Mouse (Mus musculus): ENCODE data around the gene Cel. TPM values are rescaled to one million over a fixed set of nuclear protein-coding genes. Genes with fewer than 3 reads are reported as not detected.
A peak's percentile ranks its signal among the peaks of the same experiment; 100 is the strongest.

Cel gene
- polyA plus RNA-seq, 1 experiment from 2014 or later, result not detected

DNA sequence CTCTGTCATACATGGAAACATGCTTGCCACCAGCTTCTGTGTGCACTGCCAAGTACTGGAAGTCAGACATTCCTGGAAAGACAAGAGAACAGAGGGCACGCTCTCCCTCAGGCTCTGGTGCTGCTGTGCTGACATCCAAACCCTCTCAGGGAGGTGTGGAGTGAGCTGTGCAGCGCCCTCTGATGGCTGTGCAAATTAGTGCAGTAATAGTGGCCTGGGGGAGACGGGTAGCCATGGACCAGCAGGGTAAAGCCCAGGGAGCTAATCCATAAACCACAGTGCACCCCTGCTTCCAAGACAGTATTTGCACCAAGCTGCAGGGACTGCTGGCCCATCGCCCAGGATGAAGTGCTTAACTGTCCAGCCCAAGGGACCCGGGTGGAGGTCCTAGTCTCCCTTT is 14.8 kb upstream of the Cel start:
- Histone ChIP-seq H3K4me2 (no peak overlapping the region), H3K27ac (no peak overlapping the region), H3K4me1 (peaks cover 14% of the 10 kb centered on the region), H3K9ac (no peak overlapping the region), H3K27me3 (no peaks in the 10 kb centered on the region), H3K36me3 (replicated peaks) (peaks cover 68% of the 10 kb centered on the region), H3K4me3 (replicated peaks) (no peak overlapping the region), H3K9me3 (no peaks in the 10 kb centered on the region)
- no peak for ATAC-seq (ENCODE audit: low FRiP score)
- 66% methylated on average over 5 of the region's 5 CpGs for WGBS

DNA sequence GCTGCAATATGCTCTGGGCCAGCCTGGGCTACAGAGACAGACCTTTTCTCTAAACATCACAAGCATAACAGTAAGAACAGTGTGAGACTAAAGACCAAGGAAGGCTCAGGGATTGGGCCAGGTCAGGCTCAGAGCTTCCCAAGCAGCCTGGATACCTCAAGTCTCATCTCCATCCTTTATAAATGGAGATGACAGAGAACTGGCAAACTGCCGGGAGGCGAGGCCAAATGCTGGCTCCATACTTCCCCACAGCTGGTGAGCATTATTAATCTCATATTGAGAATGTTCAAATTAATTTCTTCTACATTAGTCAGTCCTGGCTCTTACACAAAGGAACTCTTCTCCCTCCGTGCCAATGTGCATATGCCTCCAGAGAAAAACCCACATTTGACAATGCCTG is 13.6 kb upstream of the Cel start:
- no peak overlapping the region for H3K27ac ChIP-seq
- no peak overlapping the region for H3K4me2 ChIP-seq
- H3K9ac ChIP-seq, result no peak overlapping the region
- no peak overlapping the region for H3K4me3 ChIP-seq (replicated peaks)
- H3K9me3 ChIP-seq, result no peaks in the 10 kb centered on the region
- H3K4me1 ChIP-seq, result peaks cover 8% of the 10 kb centered on the region
- H3K27me3 ChIP-seq, result no peaks in the 10 kb centered on the region
- no peak for ATAC-seq (ENCODE audit: low FRiP score)
- WGBS, result 92% methylated on average over 3 of the region's 3 CpGs
- peaks cover 80% of the 10 kb centered on the region for H3K36me3 ChIP-seq (replicated peaks)

DNA sequence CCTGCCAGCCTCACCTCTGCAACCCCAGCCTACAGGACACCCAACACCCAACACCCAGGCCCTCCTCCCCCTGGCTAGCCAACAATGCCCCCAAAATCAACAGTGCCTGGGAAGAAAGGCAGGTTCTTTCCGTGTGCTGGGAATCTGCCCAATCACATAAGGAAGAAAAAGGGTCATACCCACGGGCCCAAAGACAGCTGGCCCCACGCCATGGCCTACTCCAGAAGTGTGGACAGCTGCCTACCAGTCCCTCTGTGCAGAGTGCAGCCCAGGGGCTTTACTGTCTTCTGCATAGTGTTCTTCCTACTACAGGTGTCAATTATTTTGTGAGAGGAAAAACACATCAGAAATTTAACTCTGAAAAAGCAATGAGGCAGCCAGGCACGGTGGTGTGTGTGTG is 12.1 kb upstream of the Cel start:
- WGBS, result 86% methylated on average over 4 of the region's 4 CpGs
- Histone ChIP-seq H3K9me3 (no peaks in the 10 kb centered on the region), H3K27me3 (no peaks in the 10 kb centered on the region), H3K27ac (no peak overlapping the region), H3K4me1 (no peaks in the 10 kb centered on the region), H3K4me2 (no peak overlapping the region), H3K4me3 (replicated peaks) (no peak overlapping the region), H3K36me3 (replicated peaks) (peaks cover 93% of the 10 kb centered on the region), H3K9ac (no peak overlapping the region)
- ATAC-seq (ENCODE audit: low FRiP score), result no peak

DNA sequence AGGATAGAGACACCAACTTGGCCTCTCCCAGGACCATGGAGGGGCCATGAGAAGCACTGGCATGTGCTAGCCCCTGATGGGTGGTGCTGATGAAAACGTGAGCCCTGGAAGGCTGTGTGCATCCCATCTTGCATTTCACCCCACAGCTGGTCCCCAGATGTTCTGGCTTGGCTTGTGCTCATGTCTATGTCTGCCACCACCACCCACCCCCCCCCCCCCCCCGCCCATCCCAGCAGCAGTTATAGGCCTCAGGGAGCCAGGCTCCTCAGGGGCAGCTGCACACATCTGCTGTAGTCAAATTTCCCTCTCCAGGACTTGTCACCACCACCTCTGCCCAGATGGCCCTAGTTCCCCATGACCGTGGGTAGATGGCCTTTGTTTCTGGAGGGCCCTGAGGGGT is 6.7 kb upstream of the Cel start:
- Histone ChIP-seq H3K4me2 (no peak overlapping the region), H3K4me1 (no peaks in the 10 kb centered on the region), H3K27ac (no peak overlapping the region), H3K9ac (no peak overlapping the region), H3K9me3 (no peaks in the 10 kb centered on the region), H3K27me3 (no peaks in the 10 kb centered on the region), H3K4me3 (replicated peaks) (no peak overlapping the region), H3K36me3 (replicated peaks) (peaks cover 96% of the 10 kb centered on the region)
- 81% methylated on average over 2 of the region's 3 CpGs for WGBS
- ATAC-seq (ENCODE audit: low FRiP score), result no peak

- Histone ChIP-seq H3K27ac (no peak overlapping the region), H3K27me3 (no peaks in the 10 kb centered on the region), H3K36me3 (replicated peaks) (peaks cover 65% of the 10 kb centered on the region), H3K4me2 (no peak overlapping the region), H3K4me1 (no peaks in the 10 kb centered on the region), H3K4me3 (replicated peaks) (no peak overlapping the region), H3K9ac (no peak overlapping the region), H3K9me3 (no peaks in the 10 kb centered on the region)
- no peak for ATAC-seq (ENCODE audit: low FRiP score)
- WGBS, result 82% methylated on average over 5 of the region's 5 CpGs
Measured at GRCm38 (mm10) chr2:28566545-28566944, 3.3 kb upstream of the Cel start.

DNA sequence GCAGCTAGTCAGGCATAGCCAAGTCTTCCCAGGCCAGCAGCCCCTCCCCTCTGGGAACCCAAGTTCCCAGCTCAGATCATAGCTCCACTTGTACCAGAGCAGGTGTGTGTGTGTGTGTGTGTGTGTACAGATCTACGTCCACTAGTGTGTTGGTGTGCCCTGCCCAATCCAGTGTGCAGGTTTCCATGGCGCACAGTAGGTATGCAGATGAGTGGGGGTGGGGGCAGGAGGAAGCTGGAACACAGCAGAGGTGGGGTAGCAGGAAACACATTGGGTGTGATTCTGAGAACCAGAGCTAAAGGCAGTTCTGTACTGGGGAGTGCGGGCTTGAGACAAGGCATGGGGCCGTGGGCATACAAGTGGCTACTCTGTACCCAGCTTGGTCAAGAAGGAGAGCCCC is 1.2 kb upstream of the Cel start:
- Histone ChIP-seq H3K27ac (no peak overlapping the region), H3K4me1 (no peaks in the 10 kb centered on the region), H3K36me3 (replicated peaks) (peaks cover 45% of the 10 kb centered on the region), H3K27me3 (no peaks in the 10 kb centered on the region), H3K4me3 (replicated peaks) (no peak overlapping the region), H3K4me2 (no peak overlapping the region), H3K9ac (no peak overlapping the region), H3K9me3 (no peaks in the 10 kb centered on the region)
- ATAC-seq (ENCODE audit: low FRiP score), result no peak
- 88% methylated on average over 4 of the region's 4 CpGs for WGBS

GRCm38 (mm10) chr2:28563830-28564229 is 627 bp upstream of the Cel start:
- Histone ChIP-seq H3K27me3 (no peaks in the 10 kb centered on the region), H3K9ac (no peak overlapping the region), H3K4me3 (replicated peaks) (no peak overlapping the region), H3K4me2 (no peak overlapping the region), H3K27ac (no peak overlapping the region), H3K36me3 (replicated peaks) (peaks cover 39% of the 10 kb centered on the region), H3K4me1 (no peaks in the 10 kb centered on the region), H3K9me3 (no peaks in the 10 kb centered on the region)
- no peak for ATAC-seq (ENCODE audit: low FRiP score)

DNA sequence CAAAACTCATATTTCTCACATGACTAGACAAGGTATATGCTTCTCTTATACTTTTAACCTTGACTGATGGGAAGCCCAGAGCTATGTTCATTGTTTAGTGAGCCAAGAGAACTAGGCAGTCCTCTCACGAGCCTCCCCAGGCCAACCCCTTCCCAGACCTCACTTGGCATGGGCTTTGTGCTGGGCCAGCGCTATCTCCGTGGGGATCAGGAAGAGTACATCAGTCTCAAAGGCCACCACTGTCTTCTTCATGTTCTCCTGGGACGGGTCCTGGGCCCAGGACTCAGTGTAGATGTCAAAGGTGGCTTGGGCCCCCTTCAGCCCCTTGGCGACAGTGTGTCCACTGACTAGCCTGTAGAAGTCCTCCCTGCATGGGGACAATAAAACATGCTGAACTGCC is 5.8 kb downstream of the Cel start:
- no peak overlapping the region for H3K27ac ChIP-seq
- no peak overlapping the region for H3K4me2 ChIP-seq
- 84% methylated on average over 5 of the region's 5 CpGs for WGBS
- H3K4me1 ChIP-seq, result no peaks in the 10 kb centered on the region
- peaks cover 17% of the 10 kb centered on the region for H3K36me3 ChIP-seq (replicated peaks)
- H3K4me3 ChIP-seq (replicated peaks), result no peak overlapping the region
- H3K27me3 ChIP-seq, result no peaks in the 10 kb centered on the region
- no peak for ATAC-seq (ENCODE audit: low FRiP score)
- no peak overlapping the region for H3K9ac ChIP-seq
- no peaks in the 10 kb centered on the region for H3K9me3 ChIP-seq

DNA sequence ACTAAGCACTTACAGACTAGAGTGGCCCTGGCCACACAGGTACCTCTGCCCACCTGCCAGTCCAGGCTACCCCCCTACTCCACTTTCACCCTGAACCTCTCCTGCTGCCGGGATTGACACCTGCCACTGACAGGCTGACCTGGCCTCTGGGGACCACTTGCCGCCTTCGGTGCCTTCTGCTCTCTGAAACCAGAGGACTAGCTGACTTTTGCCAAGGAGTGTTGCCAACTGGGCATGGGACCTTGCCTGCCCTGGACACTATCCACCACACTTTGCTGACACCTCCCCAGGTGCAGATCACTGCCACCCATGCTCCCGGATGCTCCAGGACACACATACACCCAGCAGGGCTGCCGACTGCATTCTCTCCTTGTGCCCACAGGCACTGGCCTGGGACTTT is 10.9 kb downstream of the Cel start:
- WGBS, result 89% methylated on average over 5 of the region's 5 CpGs
- H3K27ac ChIP-seq, result no peak overlapping the region
- no peak for ATAC-seq (ENCODE audit: low FRiP score)
- H3K9ac ChIP-seq, result no peak overlapping the region
- no peak overlapping the region for H3K4me2 ChIP-seq
- peaks cover 61% of the 10 kb centered on the region for H3K36me3 ChIP-seq (replicated peaks)
- no peak overlapping the region for H3K4me3 ChIP-seq (replicated peaks)
- H3K27me3 ChIP-seq, result no peaks in the 10 kb centered on the region
- no peaks in the 10 kb centered on the region for H3K9me3 ChIP-seq
- H3K4me1 ChIP-seq, result no peaks in the 10 kb centered on the region

DNA sequence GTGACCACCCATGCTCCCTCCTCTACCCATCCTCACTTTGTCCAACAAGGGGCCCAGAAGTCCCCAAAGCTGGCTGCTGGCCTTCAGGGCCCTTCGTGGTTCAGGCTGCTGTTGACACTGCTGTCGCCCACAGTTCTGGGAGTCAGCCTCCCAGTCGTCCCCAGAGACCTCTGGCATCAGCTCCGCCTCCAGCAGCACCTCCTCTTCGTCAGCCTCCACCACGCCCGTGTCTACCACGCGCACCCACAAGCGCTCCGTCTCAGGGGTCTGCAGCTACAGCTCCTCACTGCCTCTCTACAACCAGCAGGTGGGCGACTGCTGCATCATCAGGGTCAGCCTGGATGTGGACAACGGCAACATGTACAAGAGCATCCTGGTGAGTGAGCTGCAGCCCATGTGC is 14.0 kb downstream of the Cel start:
- H3K36me3 ChIP-seq (replicated peaks), result peaks cover 91% of the 10 kb centered on the region
- no peak overlapping the region for H3K4me2 ChIP-seq
- H3K27ac ChIP-seq, result no peak overlapping the region
- no peaks in the 10 kb centered on the region for H3K9me3 ChIP-seq
- no peak for ATAC-seq (ENCODE audit: low FRiP score)
- H3K27me3 ChIP-seq, result no peaks in the 10 kb centered on the region
- no peak overlapping the region for H3K9ac ChIP-seq
- H3K4me1 ChIP-seq, result no peaks in the 10 kb centered on the region
- no peak overlapping the region for H3K4me3 ChIP-seq (replicated peaks)
- WGBS, result 95% methylated on average over 13 of the region's 13 CpGs

- no peaks in the 10 kb centered on the region for H3K4me1 ChIP-seq
- no peak overlapping the region for H3K4me3 ChIP-seq (replicated peaks)
- ATAC-seq (ENCODE audit: low FRiP score), result peak; percentile 51
- 54% methylated on average over 11 of the region's 11 CpGs for WGBS
- H3K9me3 ChIP-seq, result no peaks in the 10 kb centered on the region
- peaks cover 92% of the 10 kb centered on the region for H3K36me3 ChIP-seq (replicated peaks)
- H3K27ac ChIP-seq, result no peak overlapping the region; the same call in 1 of the 2 replicates
- no peak overlapping the region for H3K9ac ChIP-seq
- no peak overlapping the region for H3K4me2 ChIP-seq
- H3K27me3 ChIP-seq, result no peaks in the 10 kb centered on the region
Measured at GRCm38 (mm10) chr2:28547237-28548172, 15.7 kb downstream of the Cel start.

- H3K4me3 ChIP-seq (replicated peaks), result no peak overlapping the region
- H3K4me2 ChIP-seq, result no peak overlapping the region
- WGBS, result 85% methylated on average over 6 of the region's 6 CpGs
- H3K9me3 ChIP-seq, result no peaks in the 10 kb centered on the region
- no peak overlapping the region for H3K9ac ChIP-seq
- H3K36me3 ChIP-seq (replicated peaks), result peaks cover 92% of the 10 kb centered on the region
- no peak overlapping the region for H3K27ac ChIP-seq
- no peak for ATAC-seq (ENCODE audit: low FRiP score)
- no peaks in the 10 kb centered on the region for H3K27me3 ChIP-seq
- no peaks in the 10 kb centered on the region for H3K4me1 ChIP-seq
Measured at GRCm38 (mm10) chr2:28546560-28546959, 16.6 kb downstream of the Cel start.

- no peak overlapping the region for H3K27ac ChIP-seq
- H3K36me3 ChIP-seq (replicated peaks), result peaks cover 89% of the 10 kb centered on the region
Measured at GRCm38 (mm10) chr2:28545976-28546375, 17.2 kb downstream of the Cel start.

More at GRCm38 (mm10) chr2:28545976-28546375, 17.2 kb downstream of the Cel start:
- Histone ChIP-seq H3K27me3 (no peaks in the 10 kb centered on the region), H3K4me3 (replicated peaks) (no peak overlapping the region), H3K4me2 (no peak overlapping the region), H3K4me1 (no peaks in the 10 kb centered on the region), H3K9me3 (no peaks in the 10 kb centered on the region), H3K9ac (no peak overlapping the region)
- ATAC-seq (ENCODE audit: low FRiP score), result no peak

Data from forebrain, embryonic 12.5 days (tissue).